33 mouse cellular contexts compared by ENCODE assay signal in genomic region chr12:8180921-8181320, GRCm38 (mm10). TPM values are rescaled to one million over a fixed set of nuclear protein-coding genes. Genes with fewer than 3 reads are reported as not detected.
DNase-seq lines count a peak whose midpoint lies in the region; ATAC-seq and TF ChIP-seq lines count a peak whose summit lies in the region.
"Had no signal": no experiment of that assay in that cellular context is flagged by ENCODE, and none has a peak within 500 bp of the region (broad histone marks: within the 10 kb centered on the region; RNA-seq: fewer than 3 reads in every experiment).

No protein-coding gene starts in this region.

- DNase-seq in lung, postnatal 0 days (ENCODE audit: low spot score): peak; percentile 3
- no peak for DNase-seq in lung, postnatal 14 days
- peak; percentile 3 for DNase-seq in brain, embryonic 14.5 days (ENCODE audit: low read depth)
- peak; percentile 36 for DNase-seq in forelimb bud, embryonic 11.5 days (ENCODE audit: low read depth, low spot score)
- DNase-seq in left cerebral cortex, postnatal 25 days (ENCODE audit: low spot score in 2 of 2): no peak
- DNase-seq: adrenal gland, postnatal 14 days; B cell, adult 2 months; cerebellum, adult 18-20 months; cerebellum, postnatal 10 days; gastrocnemius, postnatal 25 days; heart, adult 11 months; kidney, adult 2 months; kidney, postnatal 36 days; liver, postnatal 0 days; right cerebral cortex, postnatal 4 days; thymus, adult 18-20 months; thymus, postnatal 36 days had no signal

- no peak for ATAC-seq in lung, postnatal 0 days
- no peak for ATAC-seq in monocyte, adult 5-6 weeks (replicated peaks; ENCODE audit: insufficient number of reproducible peaks, low FRiP score, low TSS enrichment, poor library complexity, severe bottlenecking)
- ATAC-seq in megakaryocyte-erythroid progenitor cell, adult 5-6 weeks (replicated peaks; ENCODE audit: low FRiP score, low TSS enrichment, poor library complexity, severe bottlenecking): no peak
- ATAC-seq: forebrain, embryonic 14.5 days; hindbrain, postnatal 0 days; intestine, embryonic 15.5 days; liver, embryonic 12.5 days; liver, postnatal 0 days; midbrain, embryonic 15.5 days; Patski had no signal

- intact Hi-C loops in left cerebral cortex, postnatal 25 days (cut with DNase I): no loop called here

- no peak for TF ChIP-seq POLR2A in brain, embryonic 14.5 days (IDR thresholded peaks at IDR 0.05; ENCODE audit: borderline replicate concordance, extremely low read depth, insufficient read depth, insufficient read length, poor library complexity, severe bottlenecking)

- no peak for TF ChIP-seq CTCF in lung, postnatal 0 days (IDR thresholded peaks at IDR 0.05)
- no peak for TF ChIP-seq CTCF in brain, embryonic 14.5 days (IDR thresholded peaks at IDR 0.05; ENCODE audit: borderline replicate concordance, extremely low read depth, insufficient read depth, insufficient read length)

- no peaks in the 10 kb centered on the region for H3K9me3 ChIP-seq in lung, postnatal 0 days (ENCODE audit: low read length)
- H3K9me3 ChIP-seq: G1E; heart, embryonic 10.5 days; heart, embryonic 15.5 days; hindbrain, embryonic 12.5 days; intestine, embryonic 15.5 days; liver, embryonic 12.5 days; midbrain, embryonic 10.5 days; midbrain, embryonic 15.5 days; neural tube, embryonic 12.5 days had no signal

- H3K27ac ChIP-seq in lung, postnatal 0 days (ENCODE audit: low read length): no peak overlapping the region
- H3K27ac ChIP-seq: heart, embryonic 10.5 days; heart, embryonic 15.5 days; hindbrain, embryonic 12.5 days; hindbrain, postnatal 0 days; intestine, embryonic 15.5 days; liver, embryonic 12.5 days; macrophage; midbrain, embryonic 10.5 days; midbrain, embryonic 15.5 days; neural tube, embryonic 12.5 days; stomach, postnatal 0 days had no signal

- no peak overlapping the region for H3K4me2 ChIP-seq in lung, postnatal 0 days (replicated peaks; ENCODE audit: low read depth, low read length)
- H3K4me2 ChIP-seq: heart, embryonic 15.5 days; hindbrain, embryonic 12.5 days; intestine, embryonic 15.5 days; liver, embryonic 12.5 days; midbrain, embryonic 15.5 days; neural tube, embryonic 12.5 days had no signal

- no peaks in the 10 kb centered on the region for H3K4me1 ChIP-seq in lung, postnatal 0 days (ENCODE audit: insufficient read depth, low read depth, low read length)
- H3K4me1 ChIP-seq: heart, embryonic 10.5 days; heart, embryonic 15.5 days; hindbrain, embryonic 12.5 days; intestine, embryonic 15.5 days; liver, embryonic 12.5 days; midbrain, embryonic 10.5 days; midbrain, embryonic 15.5 days; neural tube, embryonic 12.5 days had no signal

- WGBS in lung, postnatal 0 days: 54% methylated on average over 6 of the region's 6 CpGs

- no peak overlapping the region for H3K9ac ChIP-seq in lung, postnatal 0 days (replicated peaks; ENCODE audit: low read depth)
- H3K9ac ChIP-seq: heart, embryonic 15.5 days; hindbrain, embryonic 12.5 days; intestine, embryonic 15.5 days; liver, embryonic 12.5 days; liver, postnatal 0 days; midbrain, embryonic 15.5 days; neural tube, embryonic 12.5 days had no signal

- no peaks in the 10 kb centered on the region for H3K27me3 ChIP-seq in lung, postnatal 0 days (replicated peaks; ENCODE audit: insufficient read depth, low read length)
- H3K27me3 ChIP-seq: heart, embryonic 15.5 days; hindbrain, embryonic 12.5 days; intestine, embryonic 15.5 days; liver, embryonic 12.5 days; midbrain, embryonic 15.5 days; neural tube, embryonic 12.5 days had no signal

- H3K36me3 ChIP-seq in lung, postnatal 0 days (ENCODE audit: insufficient read depth, low read length): no peaks in the 10 kb centered on the region
- H3K36me3 ChIP-seq: G1E; heart, embryonic 10.5 days; heart, embryonic 15.5 days; hindbrain, embryonic 12.5 days; intestine, embryonic 15.5 days; liver, embryonic 12.5 days; midbrain, embryonic 10.5 days; midbrain, embryonic 15.5 days; neural tube, embryonic 12.5 days had no signal

- TF ChIP-seq EP300 in lung, postnatal 0 days (IDR thresholded peaks at IDR 0.05): no peak

- no peak overlapping the region for H3K4me3 ChIP-seq in lung, postnatal 0 days (ENCODE audit: low read depth, low read length)
- H3K4me3 ChIP-seq: heart, embryonic 10.5 days; heart, embryonic 15.5 days; hindbrain, embryonic 12.5 days; intestine, embryonic 15.5 days; liver, embryonic 12.5 days; midbrain, embryonic 10.5 days; midbrain, embryonic 15.5 days; neural tube, embryonic 12.5 days had no signal

RNA-seq across cellular contexts. Expression of gene Ldah, which starts 27.0 kb away (rescaled TPM):
- 45.5 and 50.3 TPM in 2 replicates for polyA plus RNA-seq in lung, postnatal 0 days (2015; fragmentation: Nextera tagmentation; extraction: Ambion mirVana)
- polyA plus RNA-seq in brain, embryonic 14.5 days (2012; rRNA removed): 47.7 and 47.9 TPM in 2 replicates
- total RNA-seq in monocyte, adult 5-6 weeks (2017): 29.8 to 43.5 TPM (median 36.6 TPM) in 3 replicates
- 10 to 100 TPM; 37.6 to 43.4 TPM for total RNA-seq in left cerebral cortex, postnatal 25 days (2021)
- 28.1 and 33.6 TPM in 2 replicates for total RNA-seq in megakaryocyte-erythroid progenitor cell, adult 5-6 weeks (2014; fragmentation: Nextera tagmentation)
- total RNA-seq in megakaryocyte-erythroid progenitor cell, adult 5-6 weeks (2017): 42.0 and 45.6 TPM in 2 replicates
- polyA plus RNA-seq: G1E had no signal

Comparison
In these comparisons a context has a peak if more than half of its experiments do, and no peak if none do; other contexts are left out.
1. DNase-seq: peak in lung, postnatal 0 days (single experiment), brain, embryonic 14.5 days (single experiment) and forelimb bud, embryonic 11.5 days (single experiment); none in lung, postnatal 14 days (single experiment) and left cerebral cortex, postnatal 25 days (0 of 2).